Mouse (Mus musculus): Measurements from ENCODE around the gene Cdk6.

DNA sequence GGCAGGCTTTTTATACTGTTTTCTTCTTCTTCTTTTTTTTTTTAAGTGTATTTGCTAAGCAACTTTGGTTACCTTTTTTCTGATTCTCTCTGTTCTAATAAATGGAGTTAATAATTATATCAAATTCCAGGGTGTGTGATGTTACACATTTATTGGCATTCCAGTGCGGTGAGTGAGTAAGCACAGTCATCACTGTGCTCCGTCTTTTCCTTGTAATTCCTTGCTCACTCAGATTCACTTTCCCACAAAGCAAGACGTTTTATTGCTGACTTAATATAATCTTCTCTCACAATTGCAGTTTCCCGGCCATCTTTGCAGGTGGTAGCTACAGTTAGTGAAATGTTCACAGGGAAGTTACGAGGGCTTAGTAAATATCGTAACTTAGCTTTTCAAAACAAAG lies 19.2 kb upstream of the Cdk6 start:
- no peak for TF ChIP-seq CTCF (IDR thresholded peaks at IDR 0.05; ENCODE audit: low read depth, low read length)
- TF ChIP-seq POLR2A (IDR thresholded peaks at IDR 0.05; ENCODE audit: borderline replicate concordance, low read depth, low read length): no peak
